Mouse (Mus musculus): ENCODE data around the gene Gm14085. TPM values are rescaled to one million over a fixed set of nuclear protein-coding genes. Genes with fewer than 3 reads are reported as not detected.
"Not testable (repeated sequence)": the region's sequence is repeated elsewhere in the genome, so short reads cannot be mapped to it uniquely, and the experiment has no call there.

The Gm14085 gene
- polyA plus RNA-seq, 1 experiment from 2014 or later: not detected

GRCm38 (mm10) chr2:122485654-122486053 is 913 bp downstream of the Gm14085 start:
- H3K4me1 ChIP-seq; H3K9me3 ChIP-seq; H3K27ac ChIP-seq; H3K4me2 ChIP-seq; H3K4me3 ChIP-seq; H3K9ac ChIP-seq; ATAC-seq (ENCODE audit: insufficient number of reproducible peaks, insufficient read depth, low FRiP score, low TSS enrichment, low read depth); H3K36me3 ChIP-seq; H3K27me3 ChIP-seq: not testable (repeated sequence)
- WGBS: 66% methylated on average over 3 of the region's 3 CpGs

- not testable (repeated sequence) for H3K27ac ChIP-seq; H3K9ac ChIP-seq; ATAC-seq (ENCODE audit: insufficient number of reproducible peaks, insufficient read depth, low FRiP score, low TSS enrichment, low read depth); H3K9me3 ChIP-seq; H3K4me3 ChIP-seq; H3K4me2 ChIP-seq; H3K27me3 ChIP-seq; H3K36me3 ChIP-seq; H3K4me1 ChIP-seq
These were observed 1.4 kb downstream of the Gm14085 start for GRCm38 (mm10) chr2:122486122-122486521.

- H3K9me3 ChIP-seq: no peaks in the 10 kb centered on the region
- H3K27ac ChIP-seq: no peak overlapping the region
- no peak overlapping the region for H3K4me3 ChIP-seq
- 92% methylated on average over 2 of the region's 2 CpGs for WGBS
- no peak overlapping the region for H3K9ac ChIP-seq
- H3K4me1 ChIP-seq: no peaks in the 10 kb centered on the region
- H3K4me2 ChIP-seq: no peak overlapping the region
- no peaks in the 10 kb centered on the region for H3K27me3 ChIP-seq
- ATAC-seq (ENCODE audit: insufficient number of reproducible peaks, insufficient read depth, low FRiP score, low TSS enrichment, low read depth): no peak
- H3K36me3 ChIP-seq: no peaks in the 10 kb centered on the region
These were observed 1.9 kb downstream of the Gm14085 start for GRCm38 (mm10) chr2:122486674-122487073.

GRCm38 (mm10) chr2:122529696-122530095 is 45.0 kb downstream of the Gm14085 start:
- not testable (repeated sequence) for H3K9me3 ChIP-seq; H3K36me3 ChIP-seq; H3K4me2 ChIP-seq; H3K4me3 ChIP-seq; H3K27ac ChIP-seq; H3K9ac ChIP-seq; ATAC-seq (ENCODE audit: insufficient number of reproducible peaks, insufficient read depth, low FRiP score, low TSS enrichment, low read depth); H3K27me3 ChIP-seq; H3K4me1 ChIP-seq
- 95% methylated on average over 1 of the region's 1 CpGs for WGBS

- H3K4me3 ChIP-seq: no peak overlapping the region
- H3K9me3 ChIP-seq: no peaks in the 10 kb centered on the region
- no peak overlapping the region for H3K4me2 ChIP-seq
- WGBS: 76% methylated on average over 7 of the region's 7 CpGs
- no peak for ATAC-seq (ENCODE audit: insufficient number of reproducible peaks, insufficient read depth, low FRiP score, low TSS enrichment, low read depth)
- H3K27ac ChIP-seq: no peak overlapping the region
- no peak overlapping the region for H3K9ac ChIP-seq
- H3K27me3 ChIP-seq: no peaks in the 10 kb centered on the region
- H3K4me1 ChIP-seq: no peaks in the 10 kb centered on the region
- no peaks in the 10 kb centered on the region for H3K36me3 ChIP-seq
These were observed 46.5 kb downstream of the Gm14085 start for GRCm38 (mm10) chr2:122531290-122531689.

GRCm38 (mm10) chr2:122531726-122532125 is 47.0 kb downstream of the Gm14085 start:
- Histone ChIP-seq H3K36me3 (no peaks in the 10 kb centered on the region), H3K9me3 (no peaks in the 10 kb centered on the region), H3K4me1 (no peaks in the 10 kb centered on the region), H3K27me3 (no peaks in the 10 kb centered on the region), H3K9ac (no peak overlapping the region), H3K27ac (no peak overlapping the region), H3K4me3 (no peak overlapping the region), H3K4me2 (no peak overlapping the region)
- no peak for ATAC-seq (ENCODE audit: insufficient number of reproducible peaks, insufficient read depth, low FRiP score, low TSS enrichment, low read depth)
- 68% methylated on average over 2 of the region's 2 CpGs for WGBS

GRCm38 (mm10) chr2:122532136-122532801 is 47.5 kb downstream of the Gm14085 start:
- no peak overlapping the region for H3K9ac ChIP-seq
- WGBS: 90% methylated on average over 2 of the region's 2 CpGs
- ATAC-seq (ENCODE audit: insufficient number of reproducible peaks, insufficient read depth, low FRiP score, low TSS enrichment, low read depth): no peak
- no peaks in the 10 kb centered on the region for H3K9me3 ChIP-seq
- no peak overlapping the region for H3K27ac ChIP-seq
- H3K36me3 ChIP-seq: no peaks in the 10 kb centered on the region
- H3K27me3 ChIP-seq: no peaks in the 10 kb centered on the region
- no peak overlapping the region for H3K4me3 ChIP-seq
- no peak overlapping the region for H3K4me2 ChIP-seq
- no peaks in the 10 kb centered on the region for H3K4me1 ChIP-seq

GRCm38 (mm10) chr2:122532802-122533186 is 48.1 kb downstream of the Gm14085 start:
- no peaks in the 10 kb centered on the region for H3K4me1 ChIP-seq
- WGBS: 85% methylated on average over 2 of the region's 2 CpGs
- H3K4me2 ChIP-seq: no peak overlapping the region
- no peaks in the 10 kb centered on the region for H3K9me3 ChIP-seq
- no peak overlapping the region for H3K9ac ChIP-seq
- no peaks in the 10 kb centered on the region for H3K27me3 ChIP-seq
- H3K36me3 ChIP-seq: no peaks in the 10 kb centered on the region
- no peak overlapping the region for H3K27ac ChIP-seq
- H3K4me3 ChIP-seq: no peak overlapping the region
- ATAC-seq (ENCODE audit: insufficient number of reproducible peaks, insufficient read depth, low FRiP score, low TSS enrichment, low read depth): no peak

- ATAC-seq (ENCODE audit: insufficient number of reproducible peaks, insufficient read depth, low FRiP score, low TSS enrichment, low read depth): no peak
- WGBS: 75% methylated on average over 2 of the region's 2 CpGs
- no peak overlapping the region for H3K27ac ChIP-seq
- H3K9ac ChIP-seq: no peak overlapping the region
- H3K36me3 ChIP-seq: no peaks in the 10 kb centered on the region
- H3K9me3 ChIP-seq: no peaks in the 10 kb centered on the region
- H3K4me3 ChIP-seq: no peak overlapping the region
- no peak overlapping the region for H3K4me2 ChIP-seq
- H3K27me3 ChIP-seq: no peaks in the 10 kb centered on the region
- no peaks in the 10 kb centered on the region for H3K4me1 ChIP-seq
These were observed 48.6 kb downstream of the Gm14085 start for GRCm38 (mm10) chr2:122533378-122533777.

- H3K9ac ChIP-seq: no peak overlapping the region
- H3K36me3 ChIP-seq: no peaks in the 10 kb centered on the region
- no peaks in the 10 kb centered on the region for H3K27me3 ChIP-seq
- H3K4me3 ChIP-seq: no peak overlapping the region
- WGBS: 77% methylated on average over 2 of the region's 2 CpGs
- no peak for ATAC-seq (ENCODE audit: insufficient number of reproducible peaks, insufficient read depth, low FRiP score, low TSS enrichment, low read depth)
- H3K27ac ChIP-seq: no peak overlapping the region
- H3K9me3 ChIP-seq: no peaks in the 10 kb centered on the region
- H3K4me1 ChIP-seq: no peaks in the 10 kb centered on the region
- no peak overlapping the region for H3K4me2 ChIP-seq
These were observed 49.9 kb downstream of the Gm14085 start for GRCm38 (mm10) chr2:122534671-122535070.

GRCm38 (mm10) chr2:122558317-122558716 is 73.6 kb downstream of the Gm14085 start:
- Histone ChIP-seq H3K4me3 (no peak overlapping the region), H3K9me3 (no peaks in the 10 kb centered on the region), H3K27ac (no peak overlapping the region), H3K4me2 (no peak overlapping the region), H3K9ac (no peak overlapping the region), H3K27me3 (no peaks in the 10 kb centered on the region), H3K4me1 (no peaks in the 10 kb centered on the region), H3K36me3 (no peaks in the 10 kb centered on the region)
- 31% methylated on average over 2 of the region's 2 CpGs for WGBS
- ATAC-seq (ENCODE audit: insufficient number of reproducible peaks, insufficient read depth, low FRiP score, low TSS enrichment, low read depth): no peak

- Histone ChIP-seq H3K4me3 (no peak overlapping the region), H3K9me3 (no peaks in the 10 kb centered on the region), H3K36me3 (no peaks in the 10 kb centered on the region), H3K9ac (no peak overlapping the region), H3K4me1 (no peaks in the 10 kb centered on the region), H3K4me2 (no peak overlapping the region), H3K27me3 (no peaks in the 10 kb centered on the region), H3K27ac (no peak overlapping the region)
- no peak for ATAC-seq (ENCODE audit: insufficient number of reproducible peaks, insufficient read depth, low FRiP score, low TSS enrichment, low read depth)
- 89% methylated on average over 5 of the region's 5 CpGs for WGBS
These were observed 76.5 kb downstream of the Gm14085 start for GRCm38 (mm10) chr2:122561221-122561620.
